Mouse (Mus musculus) lung, embryonic 16.5 days (tissue): ENCODE measurements around the gene Sec11a. TPM values are rescaled to one million over a fixed set of nuclear protein-coding genes. Genes with fewer than 3 reads are reported as not detected.
"Not testable (repeated sequence)": the region's sequence is repeated elsewhere in the genome, so short reads cannot be mapped to it uniquely, and the experiment has no call there.

Source experiments
- ATAC-seq: fragments of 200-750 bp; cut with Nextera tagmentation; 2 replicates; pipeline ENCODE4 v1.8.0; 2017; ENCODE audit warnings: low read depth, mild to moderate bottlenecking, moderate library complexity
- H3K27ac ChIP-seq: fragments of 300-500 bp; sonication (generic); 2 replicates; pipeline ENCODE4 v1.5.1; 2014; ENCODE audit warnings: mild to moderate bottlenecking, control low read depth, low read length
- H3K27me3 ChIP-seq: fragments of 300-500 bp; sonication (generic); 2 replicates; pipeline ENCODE4 v1.6.1; 2014; ENCODE audit warnings: low read depth, low read length, mixed read lengths; ENCODE audit not compliant: control insufficient read depth, insufficient read depth
- H3K36me3 ChIP-seq: fragments of 300-500 bp; sonication (generic); 2 replicates; pipeline ENCODE4 v1.6.1; 2014; ENCODE audit warnings: low read length; ENCODE audit not compliant: control insufficient read depth, insufficient read depth
- H3K4me1 ChIP-seq: fragments of 300-500 bp; sonication (generic); replicated peaks from 2 replicates; pipeline ENCODE4 v1.6.1; 2014; ENCODE audit warnings: low read length, mixed read lengths; ENCODE audit not compliant: control insufficient read depth, insufficient read depth
- H3K4me2 ChIP-seq: fragments of 300-500 bp; sonication (generic); 2 replicates; pipeline ENCODE4 v1.6.1; 2014; ENCODE audit warnings: low read depth, low read length, control low read depth
- H3K4me3 ChIP-seq: fragments of 300-500 bp; sonication (generic); 2 replicates; pipeline ENCODE4 v1.5.1; 2014; ENCODE audit warnings: mild to moderate bottlenecking, low read length, control low read depth
- H3K9ac ChIP-seq: fragments of 300-500 bp; sonication (generic); 2 replicates; pipeline ENCODE4 v1.6.1; 2014; ENCODE audit warnings: low read length, control low read depth
- H3K9me3 ChIP-seq: fragments of 300-500 bp; sonication (generic); 2 replicates; pipeline ENCODE4 v1.6.1; 2016; ENCODE audit warnings: low read length; ENCODE audit not compliant: control insufficient read depth
- WGBS: fragments of 180-500 bp; shearing (Covaris S2); extraction: QIAGEN DNeasy Blood & Tissue Kit; methylation state at CpG from one replicate; pipeline ENCODE4 v1.1.7; 2014; 5-methylcytosine and 5-hydroxymethylcytosine counted together
- polyA plus RNA-seq: library from polyadenylated mRNA; unstranded; fragments of >200 nt; fragmentation: Nextera tagmentation; extraction: Ambion mirVana; gene quantifications from 2 replicates; pipeline ENCODE4 v1.2.1, GENCODE M21; 2015

The Sec11a gene
- polyA plus RNA-seq, 1 experiment from 2014 or later: 195 TPM

DNA sequence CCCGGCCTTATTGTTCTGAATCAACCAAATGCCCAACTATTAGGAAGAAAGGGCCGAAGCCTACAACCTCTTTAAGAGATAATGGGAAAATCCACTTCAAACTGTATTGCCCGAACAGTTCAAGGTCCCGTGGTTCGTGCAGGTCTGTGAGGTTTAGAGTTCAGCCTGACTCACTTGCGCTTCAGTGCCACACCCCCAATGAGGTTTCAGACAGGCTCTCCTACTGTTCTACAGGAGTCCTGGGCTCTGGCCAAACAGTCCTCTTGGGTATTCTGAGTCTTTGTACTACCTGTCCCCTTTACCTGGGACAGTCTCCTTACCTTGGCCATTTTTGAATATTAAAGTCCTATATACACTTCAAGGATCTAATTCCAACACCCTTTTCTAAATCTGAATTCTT, 42.7 kb upstream of the Sec11a start:
- H3K9me3 ChIP-seq: no peaks in the 10 kb centered on the region
- H3K4me3 ChIP-seq: no peak overlapping the region
- 88% methylated on average over 6 of the region's 6 CpGs for WGBS
- no peaks in the 10 kb centered on the region for H3K36me3 ChIP-seq
- H3K4me2 ChIP-seq: no peak overlapping the region
- H3K9ac ChIP-seq: no peak overlapping the region
- H3K27me3 ChIP-seq: no peaks in the 10 kb centered on the region
- H3K27ac ChIP-seq: no peak overlapping the region
- ATAC-seq: no peak
- H3K4me1 ChIP-seq: peaks cover 22% of the 10 kb centered on the region

DNA sequence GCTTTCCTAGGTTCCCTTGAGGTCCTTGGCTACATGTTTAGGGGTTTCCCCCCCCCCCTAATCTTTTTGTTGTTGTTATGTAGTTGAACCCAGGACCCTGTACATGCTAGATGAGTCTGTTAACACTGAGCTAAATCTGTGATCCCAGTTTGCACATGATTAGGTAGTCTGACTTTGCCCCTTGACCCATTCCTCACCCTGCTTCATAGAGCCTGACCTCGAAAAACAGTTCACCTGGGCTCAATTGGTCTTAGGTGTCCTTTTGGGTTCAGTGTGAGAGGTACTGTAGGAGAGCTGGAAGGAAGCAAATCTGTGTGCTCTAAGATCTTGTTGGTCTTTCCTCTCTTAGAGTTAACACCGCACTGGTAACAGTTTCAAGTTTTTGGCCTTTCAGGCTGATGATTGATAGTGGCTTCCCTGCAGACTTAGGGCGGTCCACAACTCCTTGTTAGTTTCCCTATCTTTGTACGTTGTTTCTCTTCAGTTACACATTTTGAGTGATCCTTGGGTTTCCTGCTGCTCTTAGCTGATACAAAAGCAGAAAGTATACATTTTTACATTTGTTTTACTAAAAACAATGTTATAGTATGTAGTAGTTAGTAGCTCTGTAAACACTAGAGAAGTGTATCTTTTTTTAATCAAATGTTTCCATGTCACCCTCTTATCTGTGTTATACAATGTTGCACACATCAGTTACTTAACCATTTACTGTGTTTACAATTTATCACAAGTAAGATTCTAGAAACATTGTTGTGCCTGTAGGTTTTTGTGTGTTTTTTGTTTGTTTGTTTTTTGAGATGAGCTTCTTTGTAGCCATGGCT, 40.4 kb upstream of the Sec11a start:
- Histone ChIP-seq H3K36me3 (no peaks in the 10 kb centered on the region), H3K9ac (no peak overlapping the region), H3K4me2 (no peak overlapping the region), H3K4me3 (no peak overlapping the region), H3K27ac (no peak overlapping the region), H3K27me3 (no peaks in the 10 kb centered on the region), H3K9me3 (no peaks in the 10 kb centered on the region), H3K4me1 (peaks cover 13% of the 10 kb centered on the region)
- ATAC-seq: no peak
- WGBS: 44% methylated on average over 4 of the region's 4 CpGs

- no peaks in the 10 kb centered on the region for H3K9me3 ChIP-seq
- H3K9ac ChIP-seq: no peak overlapping the region
- no peaks in the 10 kb centered on the region for H3K36me3 ChIP-seq
- H3K4me2 ChIP-seq: no peak overlapping the region
- H3K27ac ChIP-seq: no peak overlapping the region
- H3K4me3 ChIP-seq: no peak overlapping the region
- peaks cover 6% of the 10 kb centered on the region for H3K4me1 ChIP-seq
- H3K27me3 ChIP-seq: no peaks in the 10 kb centered on the region
- 21% methylated on average over 6 of the region's 6 CpGs for WGBS
- ATAC-seq: peak; percentile 45; the same call in 1 of the 2 replicates
Measured at GRCm38 (mm10) chr7:80986458-80987187, 39.0 kb upstream of the Sec11a start.

DNA sequence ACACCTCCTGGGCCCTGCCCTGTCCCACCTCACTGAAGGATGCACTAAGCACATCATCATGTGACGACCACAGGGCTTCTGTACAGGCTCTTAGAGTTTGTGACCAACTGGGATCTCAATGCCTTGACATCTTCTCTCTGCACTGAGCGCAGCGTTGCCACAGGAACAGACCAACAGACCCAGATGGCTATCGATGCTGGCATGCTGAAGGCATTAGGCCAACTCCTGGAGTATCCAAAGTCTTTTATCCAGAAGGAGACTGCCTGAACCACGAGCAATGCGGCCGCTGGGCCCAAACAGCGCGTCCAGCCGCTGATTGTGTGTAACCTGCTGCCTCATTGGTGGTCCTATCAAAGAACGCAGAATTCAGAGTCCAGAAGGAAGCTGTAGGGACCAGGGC, 33.0 kb upstream of the Sec11a start:
- ATAC-seq: no peak
- Histone ChIP-seq H3K27ac (no peak overlapping the region), H3K9me3 (no peaks in the 10 kb centered on the region), H3K4me2 (no peak overlapping the region), H3K4me3 (no peak overlapping the region), H3K4me1 (no peaks in the 10 kb centered on the region), H3K9ac (no peak overlapping the region), H3K27me3 (no peaks in the 10 kb centered on the region), H3K36me3 (no peaks in the 10 kb centered on the region)
- 86% methylated on average over 11 of the region's 11 CpGs for WGBS

DNA sequence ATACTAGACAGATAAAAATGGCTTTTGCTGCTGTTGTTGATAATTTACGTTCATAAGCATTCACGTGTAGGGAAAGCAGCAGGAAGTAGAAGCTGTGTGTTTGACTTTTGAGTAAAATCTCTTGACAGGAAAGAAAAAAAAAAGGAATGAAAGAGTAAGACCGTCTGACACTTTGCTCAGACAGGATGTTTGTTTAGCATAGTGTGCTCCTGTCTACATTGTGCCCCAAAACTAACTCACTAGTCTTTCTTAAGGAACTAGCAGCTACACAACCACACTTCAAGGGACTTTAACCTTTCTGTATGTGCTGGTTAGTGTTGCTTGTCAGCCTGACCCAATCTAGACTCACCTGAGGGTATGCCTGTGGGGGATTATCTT, 26.0 kb upstream of the Sec11a start:
- not testable (repeated sequence) for H3K4me1 ChIP-seq, H3K9me3 ChIP-seq, H3K27me3 ChIP-seq, H3K4me2 ChIP-seq, H3K36me3 ChIP-seq, H3K9ac ChIP-seq, ATAC-seq, H3K4me3 ChIP-seq, H3K27ac ChIP-seq
- 6% methylated on average over 3 of the region's 3 CpGs for WGBS

DNA sequence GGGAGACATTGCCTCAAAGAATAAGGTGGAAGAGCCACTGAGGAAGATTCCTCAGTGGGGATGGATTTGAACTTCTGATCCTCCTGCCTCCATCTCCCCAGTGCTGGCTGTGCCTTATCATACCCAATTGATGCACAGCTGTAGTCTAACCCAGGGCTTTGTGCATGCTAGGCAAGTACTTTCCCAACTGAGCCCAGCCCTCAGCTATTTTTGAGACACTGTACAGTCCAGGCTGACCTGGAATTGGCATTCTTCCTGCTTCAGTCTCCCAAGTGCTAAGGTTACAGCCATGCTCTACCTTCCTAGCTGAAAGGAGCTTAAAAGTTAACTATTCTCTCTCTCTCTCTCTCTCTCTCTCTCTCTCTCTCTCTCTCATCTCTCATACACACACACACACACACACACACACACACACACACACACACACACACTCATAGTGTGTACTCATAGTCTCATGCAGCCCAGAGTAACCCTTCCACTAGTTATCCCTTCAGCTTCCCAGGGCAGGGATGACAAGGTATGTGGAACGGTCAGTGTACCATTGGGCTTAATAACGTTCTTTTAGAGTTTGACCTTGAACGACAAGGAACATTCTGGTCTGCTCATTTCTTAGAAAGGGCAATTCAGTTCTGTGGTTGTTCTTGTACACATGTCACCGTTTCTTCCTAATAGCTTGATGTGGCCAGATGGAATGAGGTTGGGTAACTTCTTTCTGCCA, 25.5 kb upstream of the Sec11a start:
- H3K9me3 ChIP-seq, H3K4me2 ChIP-seq, H3K36me3 ChIP-seq, H3K9ac ChIP-seq, ATAC-seq, H3K4me3 ChIP-seq, H3K27me3 ChIP-seq, H3K4me1 ChIP-seq, H3K27ac ChIP-seq: not testable (repeated sequence)
- 52% methylated on average over 4 of the region's 4 CpGs for WGBS

- no peak overlapping the region for H3K4me2 ChIP-seq
- no peaks in the 10 kb centered on the region for H3K9me3 ChIP-seq
- WGBS: 84% methylated on average over 5 of the region's 5 CpGs
- H3K4me3 ChIP-seq: no peak overlapping the region
- H3K9ac ChIP-seq: no peak overlapping the region
- no peak for ATAC-seq
- H3K4me1 ChIP-seq: no peaks in the 10 kb centered on the region
- no peak overlapping the region for H3K27ac ChIP-seq
- no peaks in the 10 kb centered on the region for H3K27me3 ChIP-seq
- no peaks in the 10 kb centered on the region for H3K36me3 ChIP-seq
Measured at GRCm38 (mm10) chr7:80972082-80972481, 24.5 kb upstream of the Sec11a start.

DNA sequence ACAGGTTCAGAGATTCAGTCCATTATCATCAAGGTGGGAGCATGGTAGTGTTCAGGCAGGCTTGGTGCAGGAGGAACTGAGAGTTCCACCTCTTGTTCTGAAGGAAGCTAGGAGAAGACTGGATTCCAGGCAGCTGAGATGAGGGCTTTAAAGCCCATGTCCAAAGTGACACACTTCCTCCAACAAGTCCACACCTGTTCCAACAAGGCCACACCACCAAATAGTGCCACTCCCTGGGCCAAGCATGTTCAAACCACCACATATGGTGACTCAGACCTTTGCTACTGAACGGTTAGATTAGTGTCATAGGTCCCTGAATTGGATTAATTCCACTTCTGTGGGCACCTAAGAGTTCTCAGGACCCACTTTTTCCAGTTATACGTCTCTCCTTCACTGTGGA, 23.8 kb upstream of the Sec11a start:
- H3K27me3 ChIP-seq: no peaks in the 10 kb centered on the region
- ATAC-seq: no peak
- WGBS: 73% methylated on average over 2 of the region's 2 CpGs
- H3K9me3 ChIP-seq: 0 out of 2 replicates have a peak, but pooled peaks cover 2% of the 10 kb centered on the region
- no peak overlapping the region for H3K9ac ChIP-seq
- H3K27ac ChIP-seq: no peak overlapping the region
- no peaks in the 10 kb centered on the region for H3K4me1 ChIP-seq
- H3K4me2 ChIP-seq: no peak overlapping the region
- no peak overlapping the region for H3K4me3 ChIP-seq
- no peaks in the 10 kb centered on the region for H3K36me3 ChIP-seq

DNA sequence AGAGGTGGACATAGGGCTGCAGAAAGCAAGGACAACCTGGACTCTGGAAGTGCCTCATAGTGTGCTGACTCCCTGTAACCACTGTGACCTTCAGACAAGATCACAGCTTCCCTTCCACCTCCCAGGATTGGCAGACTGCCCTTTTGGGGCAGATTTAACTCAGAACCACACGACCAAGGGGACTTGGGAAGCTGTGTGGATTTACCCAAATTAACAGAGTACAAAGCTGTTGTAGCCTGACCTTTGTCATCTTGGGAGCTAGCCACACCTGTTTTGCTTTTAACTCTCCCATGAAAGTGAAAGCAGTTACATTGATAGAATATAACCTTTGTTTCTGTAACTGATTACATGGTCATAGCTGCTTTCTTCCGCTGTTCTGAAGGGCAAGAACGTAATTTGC, 23.3 kb upstream of the Sec11a start:
- Histone ChIP-seq H3K27me3 (no peaks in the 10 kb centered on the region), H3K9me3 (0 out of 2 replicates have a peak, but pooled peaks cover 2% of the 10 kb centered on the region), H3K27ac (no peak overlapping the region), H3K4me1 (no peaks in the 10 kb centered on the region), H3K4me2 (no peak overlapping the region), H3K9ac (no peak overlapping the region), H3K4me3 (no peak overlapping the region), H3K36me3 (no peaks in the 10 kb centered on the region)
- WGBS: 67% methylated on average over 3 of the region's 3 CpGs
- ATAC-seq: no peak
